Mouse (Mus musculus) limb, embryonic 12.5 days (tissue): ENCODE measurements at regions not wholly inside any gene's neighbourhood (a gene's known extent, or its start where the extent isn't known, plus 50 kb on each side); places are given as distances from the start of the nearest gene placed in this dataset.

Experiments used
- ATAC-seq: fragments of 200-750 bp; cut with Nextera tagmentation; 2 replicates; pipeline ENCODE4 v1.8.0; 2017; ENCODE audit warnings: low read depth, moderate TSS enrichment; ENCODE audit not compliant: insufficient number of reproducible peaks, insufficient read depth, low FRiP score, low TSS enrichment
- H3K27ac ChIP-seq: fragments of 300-500 bp; sonication (generic); 2 replicates; pipeline ENCODE4 v1.5.1; 2016; ENCODE audit warnings: mild to moderate bottlenecking, moderate library complexity
- H3K27me3 ChIP-seq: fragments of 300-500 bp; sonication (generic); 2 replicates; pipeline ENCODE4 v1.6.1; 2016; ENCODE audit warnings: mild to moderate bottlenecking, moderate library complexity
- H3K36me3 ChIP-seq: fragments of 300-500 bp; sonication (generic); 2 replicates; pipeline ENCODE4 v1.6.1; 2016; ENCODE audit warnings: mild to moderate bottlenecking, moderate library complexity
- H3K4me1 ChIP-seq: fragments of 300-500 bp; sonication (generic); replicated peaks from 2 replicates; pipeline ENCODE4 v1.6.1; 2016
- H3K4me2 ChIP-seq: fragments of 300-500 bp; sonication (generic); 2 replicates; pipeline ENCODE4 v1.6.1; 2016; ENCODE audit warnings: mild to moderate bottlenecking, moderate library complexity
- H3K4me3 ChIP-seq: fragments of 300-500 bp; sonication (generic); replicated peaks from 2 replicates; pipeline ENCODE4 v1.5.1; 2016; ENCODE audit warnings: mild to moderate bottlenecking
- H3K9ac ChIP-seq: fragments of 300-500 bp; sonication (generic); replicated peaks from 2 replicates; pipeline ENCODE4 v1.6.1; 2016; ENCODE audit warnings: mild to moderate bottlenecking, moderate library complexity
- H3K9me3 ChIP-seq: fragments of 300-500 bp; sonication (generic); 2 replicates; pipeline ENCODE4 v1.6.1; 2016; ENCODE audit warnings: mild to moderate bottlenecking, moderate library complexity
- WGBS: fragments of 180-500 bp; shearing (Covaris S2); methylation state at CpG from one replicate; pipeline ENCODE4 v1.1.7; 2016; 5-methylcytosine and 5-hydroxymethylcytosine counted together

GRCm38 (mm10) chr13:48193942-48194341 is 67.1 kb upstream of the Id4 start:
- H3K27me3 ChIP-seq: no peaks in the 10 kb centered on the region
- no peaks in the 10 kb centered on the region for H3K9me3 ChIP-seq
- H3K4me2 ChIP-seq: no peak overlapping the region
- no peak for ATAC-seq
- WGBS: 84% methylated on average over 5 of the region's 5 CpGs
- no peaks in the 10 kb centered on the region for H3K4me1 ChIP-seq
- no peak overlapping the region for H3K4me3 ChIP-seq
- H3K27ac ChIP-seq: no peak overlapping the region
- H3K9ac ChIP-seq: no peak overlapping the region
- no peaks in the 10 kb centered on the region for H3K36me3 ChIP-seq

- ATAC-seq: no peak
- Histone ChIP-seq H3K27me3 (no peaks in the 10 kb centered on the region), H3K4me1 (no peaks in the 10 kb centered on the region), H3K36me3 (no peaks in the 10 kb centered on the region), H3K4me3 (no peak overlapping the region), H3K9ac (no peak overlapping the region), H3K9me3 (no peaks in the 10 kb centered on the region), H3K27ac (no peak overlapping the region), H3K4me2 (no peak overlapping the region)
- 60% methylated on average over 4 of the region's 4 CpGs for WGBS
Observed at GRCm38 (mm10) chr13:48207824-48208223, 53.2 kb upstream of the Id4 start.
